Comparison of ENCODE assay signal across 8 mouse cellular contexts in the genomic region with DNA sequence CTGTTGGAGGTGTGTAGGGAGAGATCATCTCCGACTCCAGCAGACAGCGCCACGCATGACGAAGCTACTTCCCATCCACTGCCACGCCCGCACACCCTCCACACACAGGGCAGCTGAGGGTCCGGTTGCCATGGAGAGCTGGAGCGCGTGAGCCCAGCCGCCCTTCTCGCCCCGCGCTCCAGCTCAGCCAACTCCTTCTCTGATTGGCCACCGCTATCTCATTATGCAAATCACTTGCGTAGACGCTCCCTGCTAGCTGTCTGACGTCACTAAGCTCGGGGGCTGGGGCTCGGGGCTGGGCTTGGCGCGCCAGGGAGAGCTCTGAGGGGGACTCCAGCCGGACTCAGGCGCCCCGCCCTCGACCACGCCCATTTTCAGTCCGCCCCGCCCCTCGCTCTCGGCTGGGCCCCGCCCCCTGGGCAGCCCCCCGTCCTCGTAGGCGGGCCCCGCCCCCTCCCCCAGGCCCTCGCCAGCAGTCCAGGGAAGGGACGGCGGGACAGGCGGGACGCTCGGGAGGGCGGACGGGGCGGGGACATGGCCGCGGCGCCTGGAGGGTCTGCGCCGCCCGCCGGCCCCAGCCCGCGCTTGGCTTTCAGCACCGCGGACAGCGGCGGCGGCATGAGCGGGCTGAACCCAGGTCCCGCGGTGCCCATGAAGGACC. TPM values are rescaled to one million over a fixed set of nuclear protein-coding genes. Genes with fewer than 3 reads are reported as not detected.
DNase-seq lines count a peak whose midpoint lies in the region; ATAC-seq and TF ChIP-seq lines count a peak whose summit lies in the region.

A gene (plus strand): TSS at position 74 of the 661 bp plus-strand sequence.

- peak within 1 kb of the TSS; percentile 66 for H3K4me2 ChIP-seq in forebrain, embryonic 11.5 days (ENCODE audit: low read depth, low read length, severe bottlenecking)
- H3K4me2 ChIP-seq in heart, embryonic 16.5 days (ENCODE audit: low read depth, low read length) = peak within 1 kb of the TSS; percentile 70
- H3K4me2 ChIP-seq in liver, embryonic 15.5 days = peak within 1 kb of the TSS; percentile 91
- H3K4me2 ChIP-seq in neural tube, embryonic 11.5 days (ENCODE audit: low read depth) = peak within 1 kb of the TSS; percentile 39
- H3K4me2 ChIP-seq in stomach, embryonic 16.5 days (ENCODE audit: low read depth, low read length) = peak within 1 kb of the TSS; percentile 61

- no peak for TF ChIP-seq CTCF in E14TG2a.4 (conservative IDR thresholded peaks at IDR 0.05; ENCODE audit: low read length)

- H3K9me3 ChIP-seq in E14TG2a.4 (ENCODE audit: low read length) = no peaks in the 10 kb centered on the region
- no peaks in the 10 kb centered on the region for H3K9me3 ChIP-seq in forebrain, embryonic 11.5 days (ENCODE audit: control insufficient read depth, low read length)
- no peaks in the 10 kb centered on the region for H3K9me3 ChIP-seq in heart, embryonic 16.5 days (replicated peaks; ENCODE audit: control insufficient read depth, low read length)
- no peaks in the 10 kb centered on the region for H3K9me3 ChIP-seq in liver, embryonic 15.5 days (replicated peaks)
- no peaks in the 10 kb centered on the region for H3K9me3 ChIP-seq in neural tube, embryonic 11.5 days (ENCODE audit: control insufficient read depth, low read length)
- no peaks in the 10 kb centered on the region for H3K9me3 ChIP-seq in stomach, embryonic 16.5 days (replicated peaks; ENCODE audit: control insufficient read depth, low read length)

- H3K9ac ChIP-seq in forebrain, embryonic 11.5 days (ENCODE audit: low read length) = peak within 1 kb of the TSS; percentile 39
- no peak within 1 kb of the TSS for H3K9ac ChIP-seq in heart, embryonic 16.5 days (ENCODE audit: low read length)
- no peak within 1 kb of the TSS for H3K9ac ChIP-seq in liver, embryonic 15.5 days
- H3K9ac ChIP-seq in neural tube, embryonic 11.5 days (ENCODE audit: low read length) = peak within 1 kb of the TSS; percentile 45
- no peak within 1 kb of the TSS for H3K9ac ChIP-seq in stomach, embryonic 16.5 days (ENCODE audit: low read length)

- H3K36me3 ChIP-seq in E14TG2a.4 (ENCODE audit: insufficient read depth, low read length) = no peaks in the 10 kb centered on the region
- no peaks in the 10 kb centered on the region for H3K36me3 ChIP-seq in forebrain, embryonic 11.5 days (ENCODE audit: control insufficient read depth, insufficient read depth, low read length)
- H3K36me3 ChIP-seq in heart, embryonic 16.5 days (ENCODE audit: control insufficient read depth, insufficient read depth) = no peaks in the 10 kb centered on the region
- H3K36me3 ChIP-seq in liver, embryonic 15.5 days (replicated peaks) = no peaks in the 10 kb centered on the region
- no peaks in the 10 kb centered on the region for H3K36me3 ChIP-seq in neural tube, embryonic 11.5 days (ENCODE audit: control insufficient read depth, insufficient read depth, low read length)
- no peaks in the 10 kb centered on the region for H3K36me3 ChIP-seq in stomach, embryonic 16.5 days (ENCODE audit: control insufficient read depth, insufficient read depth, low read length)

- ATAC-seq in forebrain, embryonic 11.5 days (replicated peaks; ENCODE audit: low FRiP score) = peak; percentile 98
- peak; percentile 98 for ATAC-seq in heart, embryonic 16.5 days (replicated peaks; ENCODE audit: extremely low read depth, insufficient read depth, low FRiP score)
- peak; percentile 92 for ATAC-seq in liver, embryonic 15.5 days (ENCODE audit: insufficient read depth)
- ATAC-seq in neural tube, embryonic 11.5 days (ENCODE audit: insufficient read depth, low FRiP score, low TSS enrichment) = peak; percentile 98
- ATAC-seq in stomach, embryonic 16.5 days (ENCODE audit: insufficient read depth, low FRiP score) = peak; percentile 98

- H3K27me3 ChIP-seq in E14TG2a.4 (ENCODE audit: insufficient read depth, low read length) = peaks cover 68% of the 10 kb centered on the region
- H3K27me3 ChIP-seq in forebrain, embryonic 11.5 days (ENCODE audit: control insufficient read depth, insufficient read depth, low read length) = peaks cover 12% of the 10 kb centered on the region
- H3K27me3 ChIP-seq in heart, embryonic 16.5 days (ENCODE audit: control insufficient read depth, insufficient read depth, low read length) = peaks cover 25% of the 10 kb centered on the region
- peaks cover 84% of the 10 kb centered on the region for H3K27me3 ChIP-seq in liver, embryonic 15.5 days
- H3K27me3 ChIP-seq in neural tube, embryonic 11.5 days (ENCODE audit: control insufficient read depth, insufficient read depth, low read length) = peaks cover 5% of the 10 kb centered on the region; the same call in 1 of the 2 replicates
- 0 out of 2 replicates have a peak, but pooled peaks cover 3% of the 10 kb centered on the region for H3K27me3 ChIP-seq in stomach, embryonic 16.5 days (ENCODE audit: control insufficient read depth, insufficient read depth, low read length)

- H3K27ac ChIP-seq in forebrain, embryonic 11.5 days (ENCODE audit: low read depth, low read length) = no peak within 1 kb of the TSS
- no peak within 1 kb of the TSS for H3K27ac ChIP-seq in heart, embryonic 16.5 days (ENCODE audit: low read length)
- no peak within 1 kb of the TSS for H3K27ac ChIP-seq in liver, embryonic 15.5 days (replicated peaks)
- peak within 1 kb of the TSS; percentile 42; the same call in 1 of the 2 replicates for H3K27ac ChIP-seq in neural tube, embryonic 11.5 days (ENCODE audit: low read depth, low read length)
- no peak within 1 kb of the TSS for H3K27ac ChIP-seq in stomach, embryonic 16.5 days (ENCODE audit: low read length)

- peak within 1 kb of the TSS; percentile 77 for H3K4me3 ChIP-seq in E14TG2a.4 (replicated peaks; ENCODE audit: low read length)
- peak within 1 kb of the TSS; percentile 39 for H3K4me3 ChIP-seq in forebrain, embryonic 11.5 days (ENCODE audit: low read depth, low read length)
- H3K4me3 ChIP-seq in heart, embryonic 16.5 days (ENCODE audit: low read length) = peak within 1 kb of the TSS; percentile 51
- H3K4me3 ChIP-seq in liver, embryonic 15.5 days (replicated peaks) = peak within 1 kb of the TSS; percentile 59
- peak within 1 kb of the TSS; percentile 34 for H3K4me3 ChIP-seq in neural tube, embryonic 11.5 days (ENCODE audit: low read depth, low read length)
- peak within 1 kb of the TSS; percentile 46 for H3K4me3 ChIP-seq in stomach, embryonic 16.5 days (replicated peaks; ENCODE audit: low read length)

- under 1% methylated on average over 33 of the region's 61 CpGs for WGBS in forebrain, embryonic 11.5 days
- under 1% methylated on average over 51 of the region's 61 CpGs for WGBS in heart, embryonic 16.5 days
- WGBS in liver, embryonic 15.5 days (ENCODE audit: insufficient replicate concordance) = under 1% methylated on average over 61 of the region's 61 CpGs
- WGBS in neural tube, embryonic 11.5 days = under 1% methylated on average over 48 of the region's 61 CpGs
- WGBS in stomach, embryonic 16.5 days = under 1% methylated on average over 55 of the region's 61 CpGs

- DNase-seq in c-Kit-positive CD71-positive TER-119-negative erythroid progenitor cells, embryonic 14.5 days (ENCODE audit: low read depth) = peak; percentile 91
- peak; percentile 100 for DNase-seq in forebrain, embryonic 11.5 days (ENCODE audit: low spot score)
- DNase-seq in kidney, postnatal 25 days = peak; percentile 73 to 84
- peak; percentile 99 for DNase-seq in neural tube, embryonic 11.5 days (ENCODE audit: low spot score)

- H3K4me1 ChIP-seq in E14TG2a.4 (replicated peaks; ENCODE audit: low read depth, low read length) = peaks cover 33% of the 10 kb centered on the region
- H3K4me1 ChIP-seq in forebrain, embryonic 11.5 days (replicated peaks; ENCODE audit: control insufficient read depth, insufficient read depth, low read length) = peaks cover 8% of the 10 kb centered on the region
- 0 out of 2 replicates have a peak, but pooled peaks cover 2% of the 10 kb centered on the region for H3K4me1 ChIP-seq in heart, embryonic 16.5 days (ENCODE audit: control insufficient read depth, insufficient read depth, low read length)
- peaks cover 17% of the 10 kb centered on the region for H3K4me1 ChIP-seq in liver, embryonic 15.5 days (replicated peaks)
- H3K4me1 ChIP-seq in neural tube, embryonic 11.5 days (ENCODE audit: control insufficient read depth, insufficient read depth, low read length) = no peaks in the 10 kb centered on the region; the same call in 1 of the 2 replicates
- H3K4me1 ChIP-seq in stomach, embryonic 16.5 days (ENCODE audit: control insufficient read depth, insufficient read depth, low read length) = peaks cover 5% of the 10 kb centered on the region; the same call in 1 of the 2 replicates

RNA-seq across cellular contexts. Expression of the gene that starts here (rescaled TPM):
- 8.3 and 9.6 TPM in 2 replicates for polyA plus RNA-seq in forebrain, embryonic 11.5 days (2014; fragmentation: Nextera tagmentation; extraction: Ambion mirVana)
- 0.17 and 0.35 TPM in 2 replicates for polyA plus RNA-seq in heart, embryonic 16.5 days (2015; fragmentation: Nextera tagmentation; extraction: Ambion mirVana)
- polyA plus RNA-seq in liver, embryonic 15.5 days (2015; fragmentation: Nextera tagmentation; extraction: Ambion mirVana) = 0.03 TPM in 1 of 2 replicates, not detected in the other
- polyA plus RNA-seq in neural tube, embryonic 11.5 days (2014; fragmentation: Nextera tagmentation; extraction: Ambion mirVana) = 6.1 and 6.3 TPM in 2 replicates
- 2.7 and 2.8 TPM in 2 replicates for polyA plus RNA-seq in stomach, embryonic 16.5 days (2015; fragmentation: Nextera tagmentation; extraction: Ambion mirVana)

Comparison
In these comparisons a context has a peak if more than half of its experiments do, and no peak if none do; other contexts are left out.
1. Peak in ATAC-seq, H3K4me3 ChIP-seq and H3K4me2 ChIP-seq in heart, embryonic 16.5 days; RNA of the gene not detected or under 1 TPM.
2. Peak in ATAC-seq, H3K4me3 ChIP-seq and H3K4me2 ChIP-seq in liver, embryonic 15.5 days; RNA of the gene not detected or under 1 TPM.
3. H3K4me2 ChIP-seq: peak in every context shown above with its lines; median percentile 91 in liver, embryonic 15.5 days; 70 in heart, embryonic 16.5 days; 66 in forebrain, embryonic 11.5 days; 61 in stomach, embryonic 16.5 days; 39 in neural tube, embryonic 11.5 days.
4. H3K9ac ChIP-seq: peak in forebrain, embryonic 11.5 days (single experiment) and neural tube, embryonic 11.5 days (single experiment); none in heart, embryonic 16.5 days (single experiment), liver, embryonic 15.5 days (single experiment) and stomach, embryonic 16.5 days (single experiment).
5. Peak in every context shown above with its lines, with median percentiles within 50 percentile points of each other: H3K4me3 ChIP-seq, DNase-seq and ATAC-seq.